Mouse (Mus musculus): ENCODE results near the gene Ethe1. TPM values are rescaled to one million over a fixed set of nuclear protein-coding genes. Genes with fewer than 3 reads are reported as not detected.

The Ethe1 gene
- polyA plus RNA-seq, 1 experiment from 2014 or later: 27.3 TPM

DNA sequence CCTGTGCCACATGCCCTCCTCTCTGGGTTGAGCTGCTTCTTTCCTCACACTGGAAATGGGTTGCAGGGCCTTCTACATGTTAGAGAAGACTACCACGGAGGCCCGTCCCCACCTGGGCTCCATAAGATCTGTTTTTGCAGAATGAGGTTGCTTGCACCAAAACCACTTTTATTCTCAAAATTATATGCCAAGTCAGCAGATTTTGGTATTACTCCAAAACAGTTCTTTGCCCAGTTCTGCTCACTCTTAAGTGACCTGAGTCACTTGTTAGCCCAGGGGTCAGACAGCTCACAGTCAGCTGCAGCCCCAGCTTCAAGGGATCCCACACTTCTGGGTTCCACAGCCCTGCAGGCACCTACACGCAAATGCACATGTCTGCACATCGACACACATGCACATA is 25.9 kb upstream of the Ethe1 start:
- H3K9me3 ChIP-seq: no peaks in the 10 kb centered on the region
- H3K36me3 ChIP-seq (replicated peaks): peaks cover 91% of the 10 kb centered on the region
- DNase-seq (ENCODE audit: low spot score): no peak
- H3K27me3 ChIP-seq (replicated peaks; ENCODE audit: low read depth, poor library complexity, severe bottlenecking): no peaks in the 10 kb centered on the region
- H3K4me3 ChIP-seq: no peak overlapping the region
- H3K4me1 ChIP-seq: no peaks in the 10 kb centered on the region
- WGBS: 90% methylated on average over 4 of the region's 4 CpGs
- no peak overlapping the region for H3K27ac ChIP-seq (replicated peaks)

DNA sequence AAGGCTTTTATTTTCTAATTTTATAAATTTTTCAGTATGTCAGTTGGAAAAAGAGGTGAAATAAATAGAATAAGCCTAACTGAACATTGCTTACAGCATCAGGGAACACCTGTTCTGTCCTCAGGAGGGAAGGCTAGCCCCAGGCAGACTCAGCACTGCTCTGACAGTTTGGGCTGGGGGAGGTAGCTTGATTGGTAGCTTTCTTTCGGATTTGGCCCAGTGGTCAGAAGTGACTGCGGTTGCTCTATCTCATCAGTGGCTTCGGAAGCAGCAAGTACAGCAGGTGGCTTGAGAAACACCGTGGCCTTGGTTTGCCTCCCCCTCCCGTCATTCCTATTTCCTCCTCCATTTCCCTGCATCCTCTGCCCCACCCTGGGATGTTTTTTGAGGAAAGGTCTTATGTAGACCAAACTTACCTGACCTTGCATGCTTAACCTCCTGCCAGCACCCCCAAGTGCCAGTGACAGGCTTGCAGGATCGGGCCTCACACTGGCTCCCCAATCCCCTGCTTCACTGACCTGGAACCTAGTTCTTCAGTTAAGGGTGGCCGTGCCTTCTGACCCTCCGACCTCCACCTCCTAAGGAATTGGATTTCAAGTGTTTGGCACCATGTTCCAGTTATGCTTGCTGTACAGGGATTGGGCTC is 24.0 kb upstream of the Ethe1 start:
- no peaks in the 10 kb centered on the region for H3K4me1 ChIP-seq
- H3K27me3 ChIP-seq (replicated peaks; ENCODE audit: low read depth, poor library complexity, severe bottlenecking): no peaks in the 10 kb centered on the region
- no peaks in the 10 kb centered on the region for H3K9me3 ChIP-seq
- H3K27ac ChIP-seq (replicated peaks): no peak overlapping the region
- DNase-seq (ENCODE audit: low spot score): no peak
- H3K36me3 ChIP-seq (replicated peaks): peaks cover 97% of the 10 kb centered on the region
- no peak overlapping the region for H3K4me3 ChIP-seq
- 88% methylated on average over 8 of the region's 8 CpGs for WGBS

- peaks cover 97% of the 10 kb centered on the region for H3K36me3 ChIP-seq (replicated peaks)
- H3K9me3 ChIP-seq: no peaks in the 10 kb centered on the region
- H3K27me3 ChIP-seq (replicated peaks; ENCODE audit: low read depth, poor library complexity, severe bottlenecking): no peaks in the 10 kb centered on the region
- 85% methylated on average over 4 of the region's 4 CpGs for WGBS
- DNase-seq (ENCODE audit: low spot score): no peak
- no peaks in the 10 kb centered on the region for H3K4me1 ChIP-seq
- no peak overlapping the region for H3K27ac ChIP-seq (replicated peaks)
- no peak overlapping the region for H3K4me3 ChIP-seq
Measured at GRCm38 (mm10) chr7:24563837-24564206, 23.5 kb upstream of the Ethe1 start.

- Histone ChIP-seq H3K36me3 (replicated peaks) (peaks cover 96% of the 10 kb centered on the region), H3K9me3 (no peaks in the 10 kb centered on the region), H3K4me1 (no peaks in the 10 kb centered on the region), H3K27ac (replicated peaks) (no peak overlapping the region), H3K4me3 (no peak overlapping the region), H3K27me3 (replicated peaks; ENCODE audit: low read depth, poor library complexity, severe bottlenecking) (no peaks in the 10 kb centered on the region)
- peak; percentile 71 for DNase-seq (ENCODE audit: low spot score)
- WGBS: 64% methylated on average over 6 of the region's 6 CpGs
Measured at GRCm38 (mm10) chr7:24564607-24565265, 22.6 kb upstream of the Ethe1 start.

GRCm38 (mm10) chr7:24565627-24566026 is 21.7 kb upstream of the Ethe1 start:
- no peaks in the 10 kb centered on the region for H3K27me3 ChIP-seq (replicated peaks; ENCODE audit: low read depth, poor library complexity, severe bottlenecking)
- H3K9me3 ChIP-seq: no peaks in the 10 kb centered on the region
- 94% methylated on average over 11 of the region's 11 CpGs for WGBS
- no peak overlapping the region for H3K4me3 ChIP-seq
- peaks cover 96% of the 10 kb centered on the region for H3K36me3 ChIP-seq (replicated peaks)
- H3K27ac ChIP-seq (replicated peaks): no peak overlapping the region
- DNase-seq (ENCODE audit: low spot score): no peak
- no peaks in the 10 kb centered on the region for H3K4me1 ChIP-seq

GRCm38 (mm10) chr7:24566206-24566605 is 21.1 kb upstream of the Ethe1 start:
- no peak overlapping the region for H3K27ac ChIP-seq (replicated peaks)
- no peaks in the 10 kb centered on the region for H3K27me3 ChIP-seq (replicated peaks; ENCODE audit: low read depth, poor library complexity, severe bottlenecking)
- no peak overlapping the region for H3K4me3 ChIP-seq
- peaks cover 96% of the 10 kb centered on the region for H3K36me3 ChIP-seq (replicated peaks)
- no peaks in the 10 kb centered on the region for H3K4me1 ChIP-seq
- WGBS: 94% methylated on average over 9 of the region's 9 CpGs
- no peak for DNase-seq (ENCODE audit: low spot score)
- H3K9me3 ChIP-seq: no peaks in the 10 kb centered on the region

DNA sequence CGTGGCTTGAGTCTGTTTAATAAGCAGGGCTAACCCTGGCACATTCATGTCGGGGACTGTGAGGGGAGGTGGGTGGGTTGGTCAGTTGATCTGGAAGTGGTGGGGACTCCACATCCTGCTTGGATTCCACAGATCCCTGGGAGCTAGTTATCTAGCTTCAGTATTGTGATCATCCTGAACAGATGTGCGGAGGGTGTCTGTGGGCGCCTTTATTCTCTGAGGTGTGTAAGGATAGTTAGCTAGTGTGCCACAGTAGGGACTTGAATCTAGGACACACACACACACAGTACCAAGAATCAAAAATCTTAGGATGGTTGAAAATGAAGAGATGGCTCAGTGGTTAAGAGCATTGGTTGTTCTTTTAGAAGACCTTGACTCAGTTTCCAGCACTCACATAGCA is 18.8 kb upstream of the Ethe1 start:
- DNase-seq (ENCODE audit: low spot score): no peak
- Histone ChIP-seq H3K36me3 (replicated peaks) (peaks cover 96% of the 10 kb centered on the region), H3K27ac (replicated peaks) (no peak overlapping the region), H3K4me1 (peaks cover 4% of the 10 kb centered on the region), H3K9me3 (0 out of 2 replicates have a peak, but pooled peaks cover 4% of the 10 kb centered on the region), H3K27me3 (replicated peaks; ENCODE audit: low read depth, poor library complexity, severe bottlenecking) (no peaks in the 10 kb centered on the region), H3K4me3 (no peak overlapping the region)
- 89% methylated on average over 4 of the region's 4 CpGs for WGBS

DNA sequence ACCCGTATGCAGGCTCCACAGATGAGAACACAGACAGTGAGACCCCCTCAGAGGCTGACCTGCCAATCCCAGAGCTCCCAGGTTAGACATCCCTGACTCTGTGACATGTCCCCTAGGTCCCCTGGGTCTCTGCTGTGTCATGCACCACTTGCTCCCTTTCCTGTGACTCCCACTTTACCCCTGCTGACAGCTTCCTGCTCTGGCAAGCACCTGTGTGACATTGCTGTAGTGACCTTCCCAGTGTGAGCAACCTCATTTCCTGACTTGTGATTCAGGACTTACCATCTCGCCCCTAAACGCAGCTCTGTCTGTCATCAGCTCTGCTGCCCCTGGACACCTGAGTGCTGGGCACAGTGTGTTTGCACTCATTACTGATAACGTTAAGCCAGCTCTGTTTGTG is 16.3 kb upstream of the Ethe1 start:
- Histone ChIP-seq H3K27me3 (replicated peaks; ENCODE audit: low read depth, poor library complexity, severe bottlenecking) (no peaks in the 10 kb centered on the region), H3K4me3 (no peak overlapping the region), H3K9me3 (0 out of 2 replicates have a peak, but pooled peaks cover 4% of the 10 kb centered on the region), H3K27ac (replicated peaks) (no peak overlapping the region), H3K4me1 (peaks cover 12% of the 10 kb centered on the region), H3K36me3 (replicated peaks) (peaks cover 82% of the 10 kb centered on the region)
- 82% methylated on average over 4 of the region's 4 CpGs for WGBS
- no peak for DNase-seq (ENCODE audit: low spot score)

- 55% methylated on average over 5 of the region's 5 CpGs for whole genome bisulfite sequencing
- Histone ChIP-seq H3K27ac (replicated peaks) (no peak overlapping the region), H3K4me3 (no peak overlapping the region), H3K36me3 (replicated peaks) (peaks cover 68% of the 10 kb centered on the region), H3K9me3 (0 out of 2 replicates have a peak, but pooled peaks cover 4% of the 10 kb centered on the region), H3K4me1 (peaks cover 12% of the 10 kb centered on the region), H3K27me3 (replicated peaks; ENCODE audit: low read depth, poor library complexity, severe bottlenecking) (no peaks in the 10 kb centered on the region)
- no peak for DNase-seq (ENCODE audit: low spot score)
Measured at GRCm38 (mm10) chr7:24572455-24572854, 14.9 kb upstream of the Ethe1 start.

- Histone ChIP-seq H3K27ac (replicated peaks) (no peak overlapping the region), H3K36me3 (replicated peaks) (peaks cover 50% of the 10 kb centered on the region), H3K4me1 (peaks cover 12% of the 10 kb centered on the region), H3K9me3 (0 out of 2 replicates have a peak, but pooled peaks cover 4% of the 10 kb centered on the region), H3K4me3 (no peak overlapping the region), H3K27me3 (replicated peaks; ENCODE audit: low read depth, poor library complexity, severe bottlenecking) (no peaks in the 10 kb centered on the region)
- WGBS: 50% methylated on average over 12 of the region's 12 CpGs
- DNase-seq (ENCODE audit: low spot score): no peak
Measured at GRCm38 (mm10) chr7:24574224-24574796, 13.0 kb upstream of the Ethe1 start.

DNA sequence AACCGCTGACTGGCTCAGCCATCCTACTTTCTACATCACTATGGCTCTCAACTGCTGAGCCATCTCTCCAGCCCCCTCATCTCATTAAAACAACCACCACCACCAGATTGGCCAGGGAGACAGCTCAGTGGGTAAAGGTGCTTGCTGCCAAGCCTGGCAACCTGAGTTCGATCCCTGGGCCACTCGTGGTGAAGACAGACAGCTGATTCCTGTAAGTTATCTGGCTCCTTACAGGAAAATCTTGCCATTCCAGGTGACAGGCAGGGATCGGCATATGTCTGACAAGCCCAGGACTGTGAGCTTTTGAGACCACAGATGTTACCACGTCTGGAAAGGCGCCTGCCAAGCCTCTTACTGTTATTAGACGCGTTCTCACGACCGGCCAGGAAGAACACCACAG is 9.5 kb upstream of the Ethe1 start:
- Histone ChIP-seq H3K4me1 (peaks cover 12% of the 10 kb centered on the region), H3K36me3 (replicated peaks) (peaks cover 16% of the 10 kb centered on the region), H3K27ac (replicated peaks) (no peak overlapping the region), H3K27me3 (replicated peaks; ENCODE audit: low read depth, poor library complexity, severe bottlenecking) (no peaks in the 10 kb centered on the region), H3K9me3 (no peaks in the 10 kb centered on the region), H3K4me3 (no peak overlapping the region)
- no peak for DNase-seq (ENCODE audit: low spot score)
- 91% methylated on average over 10 of the region's 10 CpGs for WGBS

DNA sequence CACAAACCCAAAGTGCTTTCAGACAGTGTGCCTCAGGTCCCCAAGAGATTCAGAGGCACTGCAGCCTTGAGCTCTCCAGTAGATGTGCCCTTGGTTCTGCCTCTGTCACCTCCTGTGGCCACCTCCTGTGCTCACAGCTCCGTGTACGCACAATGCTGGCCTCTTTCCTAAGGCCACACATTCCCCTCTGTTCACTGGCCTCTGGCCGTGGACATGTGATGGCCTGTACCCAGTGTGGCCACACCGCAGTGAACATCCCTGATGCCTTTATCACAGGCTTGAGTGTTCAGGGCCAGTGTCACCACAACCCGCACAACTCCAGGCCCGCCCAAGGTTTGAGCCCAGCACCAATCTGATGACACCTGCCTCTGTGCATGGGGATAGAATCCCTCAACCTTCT is 2.5 kb upstream of the Ethe1 start:
- no peak overlapping the region for H3K4me3 ChIP-seq
- H3K36me3 ChIP-seq (replicated peaks): no peaks in the 10 kb centered on the region
- H3K4me1 ChIP-seq: peaks cover 12% of the 10 kb centered on the region
- peaks cover 12% of the 10 kb centered on the region for H3K9me3 ChIP-seq
- H3K27me3 ChIP-seq (replicated peaks; ENCODE audit: low read depth, poor library complexity, severe bottlenecking): peaks cover 45% of the 10 kb centered on the region
- H3K27ac ChIP-seq (replicated peaks): no peak overlapping the region
- WGBS: 88% methylated on average over 6 of the region's 6 CpGs
- no peak for DNase-seq (ENCODE audit: low spot score)

GRCm38 (mm10) chr7:24585995-24586394 is 1.3 kb upstream of the Ethe1 start:
- H3K36me3 ChIP-seq (replicated peaks): no peaks in the 10 kb centered on the region
- H3K9me3 ChIP-seq: peaks cover 12% of the 10 kb centered on the region
- no peak for DNase-seq (ENCODE audit: low spot score)
- H3K4me3 ChIP-seq: peak overlapping the region; percentile 1
- no peak overlapping the region for H3K27ac ChIP-seq (replicated peaks)
- WGBS: 44% methylated on average over 16 of the region's 16 CpGs
- peaks cover 45% of the 10 kb centered on the region for H3K27me3 ChIP-seq (replicated peaks; ENCODE audit: low read depth, poor library complexity, severe bottlenecking)
- peaks cover 12% of the 10 kb centered on the region for H3K4me1 ChIP-seq

Data from embryonic facial prominence, embryonic 10.5 days (tissue).